Mouse (Mus musculus) v-Abl transformed pro-B cells (cell line): Measurements from ENCODE around the gene Rmnd5b.
"Not testable (repeated sequence)": the region's sequence is repeated elsewhere in the genome, so short reads cannot be mapped to it uniquely, and the experiment has no call there.

Source experiments
- in situ Hi-C, 2 experiments: fragments of 400-800 bp; cut with MboI; formaldehyde crosslinking; loops; one replicate each; pipeline ENCODE4 v1.15.1; 2025; ENCODE audit not compliant: unreplicated experiment in 2 of 2

The Rmnd5b gene

GRCm38 (mm10) chr11:51635525-51636322 lies at the start of gene Rmnd5b:
Gene Rmnd5b, minus strand, starts transcription at chr11:51635896.
- in situ Hi-C loops, result no loop called here

DNA sequence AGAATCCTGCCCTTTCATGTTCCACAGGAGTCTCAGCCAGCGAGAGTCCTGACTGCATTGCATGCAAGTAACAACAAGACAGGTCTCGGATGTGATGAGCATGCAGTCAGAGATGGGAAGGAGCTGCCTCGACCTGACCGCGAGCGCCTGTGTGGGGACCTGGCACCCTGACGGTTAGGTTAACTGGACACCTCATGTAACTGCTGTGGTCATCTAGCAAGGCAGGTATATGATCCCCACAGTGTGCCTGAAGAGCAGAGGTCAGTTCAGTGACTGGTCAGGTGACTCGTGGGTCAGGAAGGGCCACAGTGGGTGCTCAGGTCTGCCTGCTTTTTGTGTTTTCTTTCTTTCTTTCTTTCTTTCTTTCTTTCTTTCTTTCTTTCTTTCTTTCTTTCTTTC lies 46.3 kb upstream of the Rmnd5b start:
- in situ Hi-C loops, result loop anchor here (5.0 to 25.0 kb wide), 2 partner anchors 65 to 420 kb away; partner anchors contain the start of genes Nhp2 (in 2 of the 2), BC049762 (in 1 of the 2) and Clk4 (in 1 of the 2)

DNA sequence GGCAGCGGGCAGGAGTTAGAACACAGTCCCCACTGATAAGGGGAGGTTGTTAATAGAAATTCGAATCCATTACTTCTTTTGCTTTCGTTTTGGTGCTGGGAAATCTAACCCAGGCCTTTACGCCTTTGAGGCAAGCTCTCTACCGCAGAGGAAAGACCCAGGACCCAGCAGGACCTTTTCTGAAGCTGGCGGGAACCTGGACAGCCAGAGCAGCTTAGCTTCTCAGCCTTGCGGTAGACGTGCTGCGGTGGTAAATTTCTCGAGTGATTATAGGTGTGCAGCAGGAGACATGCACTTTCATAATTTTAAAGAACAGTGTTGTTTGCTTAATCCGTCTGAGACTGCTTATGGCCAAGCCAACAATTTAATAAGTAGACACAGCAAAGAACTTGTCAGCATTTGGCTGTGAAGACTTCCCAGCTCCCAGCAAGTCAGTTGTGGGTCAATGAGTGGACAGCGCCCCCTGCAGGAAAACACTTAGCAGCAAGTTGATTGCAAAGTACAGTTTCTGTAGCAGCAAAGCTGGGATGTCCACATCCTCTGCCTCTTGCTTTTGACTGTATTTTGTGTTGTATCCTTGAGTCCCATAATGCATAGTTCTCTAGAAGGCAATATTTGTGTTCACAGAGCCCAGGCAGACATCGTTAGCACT lies 45.8 kb upstream of the Rmnd5b start:
- in situ Hi-C loops, result loop anchor here (5.0 to 25.0 kb wide), 2 partner anchors 64 to 419 kb away; partner anchors contain the start of genes Nhp2 (in 2 of the 2), BC049762 (in 1 of the 2) and Clk4 (in 1 of the 2)

- in situ Hi-C loops, result loop anchor here in 1 of 2 experiments (25.0 kb wide), 1 partner anchor 417 kb away; the partner anchor contains the start of genes BC049762 and Clk4
Measured at GRCm38 (mm10) chr11:51679466-51679865, 43.8 kb upstream of the Rmnd5b start.

DNA sequence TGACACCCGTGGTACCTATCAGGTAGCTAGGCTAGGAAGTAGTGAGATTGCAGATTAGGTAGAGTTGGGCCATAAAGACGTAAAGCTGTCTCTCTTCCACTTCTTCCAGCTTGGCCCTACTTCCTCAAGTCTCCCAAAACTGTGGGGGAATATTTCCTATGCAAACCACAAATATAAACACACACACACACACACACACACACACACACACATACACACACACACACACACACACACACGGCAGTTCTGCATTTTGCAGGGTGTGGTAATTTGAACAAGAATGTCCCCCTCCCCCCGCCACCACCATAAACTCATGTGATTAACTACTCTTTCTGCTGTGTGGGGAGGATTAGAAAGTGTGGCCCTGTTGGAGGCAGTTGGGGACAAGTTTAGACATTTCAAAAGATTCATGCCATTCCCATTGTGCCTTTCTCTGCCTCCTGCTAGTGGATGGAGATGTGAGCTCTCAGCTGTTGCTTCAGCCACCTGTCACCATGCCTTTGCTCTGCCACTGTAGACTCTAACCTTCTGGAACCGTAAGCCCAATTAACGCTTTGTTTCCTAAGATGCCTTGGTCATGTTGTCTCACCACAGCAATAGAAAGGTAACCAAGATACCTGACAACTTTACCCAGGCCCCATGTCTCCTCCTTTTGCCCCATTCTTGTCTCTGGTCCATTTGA lies 42.2 kb upstream of the Rmnd5b start:
- in situ Hi-C loops, result loop anchor here in 1 of 2 experiments (25.0 kb wide), 1 partner anchor 416 kb away; the partner anchor contains the start of genes BC049762 and Clk4

DNA sequence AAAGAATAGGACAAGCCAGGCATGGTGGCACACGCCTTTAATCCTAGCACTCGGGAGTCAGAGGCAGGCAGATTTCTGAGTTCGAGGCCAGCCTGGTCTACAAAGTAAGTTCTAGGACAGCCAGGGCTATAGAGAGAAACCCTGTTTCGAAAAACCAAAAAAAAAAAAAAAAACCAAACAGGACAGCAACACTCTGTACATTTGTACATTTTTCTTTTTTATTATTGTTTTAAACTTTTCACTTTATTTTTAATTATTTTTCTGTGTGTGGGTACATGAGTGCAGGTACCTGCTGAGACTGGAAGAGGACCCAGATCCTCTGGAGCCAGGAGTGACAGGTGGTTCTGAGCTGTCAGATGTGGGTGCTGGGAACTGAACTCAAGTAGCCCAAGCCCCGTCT lies 39.7 kb upstream of the Rmnd5b start:
- in situ Hi-C loops, result loop anchor here in 1 of 2 experiments (25.0 kb wide), 1 partner anchor 413 kb away; the partner anchor contains the start of genes BC049762 and Clk4

DNA sequence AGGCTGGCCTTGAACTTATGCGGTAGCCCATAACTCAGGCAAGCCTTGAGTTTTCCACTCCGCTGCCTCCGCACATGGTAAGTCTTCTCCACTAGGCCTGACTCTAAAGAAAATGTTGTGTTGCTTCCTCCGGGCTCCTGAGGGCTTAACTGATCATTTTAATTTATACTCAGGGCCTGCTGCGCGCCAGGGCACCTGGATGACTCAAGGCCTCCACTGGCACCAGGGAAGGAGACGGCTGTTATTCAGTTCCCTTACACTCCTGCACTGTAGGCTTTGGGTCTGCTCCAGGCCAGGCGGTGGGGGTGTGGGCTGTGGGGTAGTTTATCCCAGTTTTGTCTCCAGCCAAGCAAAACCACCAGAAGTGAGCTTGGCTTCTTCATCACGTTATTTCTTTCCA lies 37.6 kb upstream of the Rmnd5b start:
- in situ Hi-C loops, result no loop called here

- in situ Hi-C loops, result no loop called here
Measured at GRCm38 (mm10) chr11:51671376-51671775, 35.7 kb upstream of the Rmnd5b start.

DNA sequence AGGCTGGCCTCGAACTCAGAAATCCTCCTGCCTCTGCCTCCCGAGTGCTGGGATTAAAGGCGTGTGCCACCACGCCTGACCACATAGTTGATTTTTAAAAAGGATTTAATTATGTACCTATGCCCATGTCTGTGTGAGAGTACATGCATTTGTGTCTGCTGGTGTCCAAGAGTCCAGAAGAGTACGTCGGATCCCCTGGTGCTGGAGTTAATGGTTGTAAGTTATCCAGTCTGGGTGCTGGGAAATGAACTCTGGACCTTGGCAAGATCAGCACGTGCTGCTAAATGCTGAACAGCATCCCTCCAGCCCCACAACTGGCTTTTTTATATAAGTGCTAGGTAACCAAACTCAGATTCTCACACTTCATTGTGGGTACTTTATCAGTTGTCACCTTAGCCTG lies 35.1 kb upstream of the Rmnd5b start:
- in situ Hi-C loops, result no loop called here

- in situ Hi-C loops, result not testable (repeated sequence)
Measured at GRCm38 (mm10) chr11:51664747-51665146, 29.1 kb upstream of the Rmnd5b start.

GRCm38 (mm10) chr11:51662632-51663031 lies 26.9 kb upstream of the Rmnd5b start:
- in situ Hi-C loops, result no loop called here

- in situ Hi-C loops, result no loop called here
Measured at GRCm38 (mm10) chr11:51661867-51662365, 26.2 kb upstream of the Rmnd5b start.

DNA sequence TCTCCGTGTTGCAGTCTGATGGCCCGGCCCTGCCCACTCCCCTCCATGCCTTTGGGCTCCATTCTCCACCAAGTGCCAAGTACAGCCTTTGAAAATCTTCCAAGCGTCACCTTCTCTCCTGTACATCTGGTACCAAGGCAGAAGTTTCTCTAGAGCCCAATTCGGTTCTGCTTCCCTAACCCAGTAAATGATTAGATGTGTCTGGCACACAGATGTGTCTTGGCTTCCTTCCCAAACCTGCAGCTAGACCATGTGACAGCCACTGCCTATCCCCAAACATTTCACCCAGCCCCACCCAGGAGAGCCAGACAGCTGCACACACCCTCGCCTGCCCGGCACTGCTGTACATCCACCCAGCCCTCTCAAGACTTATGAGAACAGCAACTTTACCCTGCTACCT lies 23.0 kb upstream of the Rmnd5b start:
- in situ Hi-C loops, result no loop called here

GRCm38 (mm10) chr11:51658291-51658690 lies 22.6 kb upstream of the Rmnd5b start:
- in situ Hi-C loops, result no loop called here

- in situ Hi-C loops, result no loop called here
Measured at GRCm38 (mm10) chr11:51656798-51657521, 21.3 kb upstream of the Rmnd5b start.

DNA sequence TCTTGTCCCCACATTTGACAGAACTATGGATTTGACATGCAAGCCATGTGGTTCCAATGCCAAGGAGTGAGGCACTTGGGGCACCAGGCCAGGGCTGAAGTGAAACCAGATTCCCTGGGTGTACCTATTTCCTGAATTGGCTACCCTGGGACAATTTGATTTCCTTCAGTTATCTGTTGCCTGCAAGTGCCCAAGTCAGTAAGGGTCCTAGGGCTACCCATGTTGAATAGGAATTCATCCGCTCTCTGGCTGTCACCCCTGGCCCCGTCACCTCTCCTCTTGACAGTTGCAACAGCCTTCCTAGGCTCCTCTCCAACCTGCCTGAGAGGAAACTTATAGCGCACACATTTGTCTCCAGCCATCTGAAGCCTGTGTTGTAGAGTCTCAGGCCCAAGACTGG lies 19.2 kb upstream of the Rmnd5b start:
- in situ Hi-C loops, result loop anchor here (5.0 kb wide), 1 partner anchor 38 kb away; the partner anchor contains the start of gene Nhp2 (in 2 of the 2)

GRCm38 (mm10) chr11:51653736-51654135 lies 18.0 kb upstream of the Rmnd5b start:
- in situ Hi-C loops, result loop anchor here (5.0 kb wide), 1 partner anchor 36 kb away; the partner anchor contains the start of gene Nhp2 (in 2 of the 2)

- in situ Hi-C loops, result loop anchor here (5.0 kb wide), 1 partner anchor 36 kb away; the partner anchor contains the start of gene Nhp2 (in 2 of the 2)
Measured at GRCm38 (mm10) chr11:51652889-51653418, 17.3 kb upstream of the Rmnd5b start.
